Mouse (Mus musculus) embryonic facial prominence, embryonic 12.5 days (tissue): ENCODE data around the gene Aspm. TPM values are rescaled to one million over a fixed set of nuclear protein-coding genes. Genes with fewer than 3 reads are reported as not detected.
"Not testable (repeated sequence)": the region's sequence is repeated elsewhere in the genome, so short reads cannot be mapped to it uniquely, and the experiment has no call there.

Experiments used
- ATAC-seq: fragments of 200-750 bp; cut with Nextera tagmentation; 2 replicates; pipeline ENCODE4 v1.8.0; 2017; ENCODE audit not compliant: insufficient number of reproducible peaks, insufficient read depth, low FRiP score, low TSS enrichment
- H3K27ac ChIP-seq: fragments of 300-500 bp; sonication (generic); 2 replicates; pipeline ENCODE4 v1.5.1; 2016; ENCODE audit warnings: mild to moderate bottlenecking
- H3K27me3 ChIP-seq: fragments of 300-500 bp; sonication (generic); 2 replicates; pipeline ENCODE4 v1.6.1; 2016; ENCODE audit warnings: mild to moderate bottlenecking, moderate library complexity
- H3K36me3 ChIP-seq: fragments of 300-500 bp; sonication (generic); 2 replicates; pipeline ENCODE4 v1.6.1; 2016; ENCODE audit warnings: mild to moderate bottlenecking
- H3K4me1 ChIP-seq: fragments of 300-500 bp; sonication (generic); 2 replicates; pipeline ENCODE4 v1.6.1; 2016
- H3K4me2 ChIP-seq: fragments of 300-500 bp; sonication (generic); replicated peaks from 2 replicates; pipeline ENCODE4 v1.6.1; 2016; ENCODE audit warnings: mild to moderate bottlenecking, moderate library complexity
- H3K4me3 ChIP-seq: fragments of 300-500 bp; sonication (generic); 2 replicates; pipeline ENCODE4 v1.5.1; 2016; ENCODE audit warnings: mild to moderate bottlenecking
- H3K9ac ChIP-seq: fragments of 300-500 bp; sonication (generic); 2 replicates; pipeline ENCODE4 v1.6.1; 2016; ENCODE audit warnings: mild to moderate bottlenecking, moderate library complexity
- H3K9me3 ChIP-seq: fragments of 300-500 bp; sonication (generic); 2 replicates; pipeline ENCODE4 v1.6.1; 2016; ENCODE audit warnings: mild to moderate bottlenecking, moderate library complexity
- WGBS: fragments of 180-500 bp; shearing (Covaris S2); methylation state at CpG from one replicate; pipeline ENCODE4 v1.1.7; 2016; 5-methylcytosine and 5-hydroxymethylcytosine counted together
- polyA plus RNA-seq: library from polyadenylated mRNA; unstranded; fragments of >200 nt; fragmentation: Nextera tagmentation; extraction: Ambion mirVana; gene quantifications from 2 replicates; pipeline ENCODE4 v1.2.1, GENCODE M21; 2016

Gene Aspm
- polyA plus RNA-seq, 1 experiment from 2014 or later = 21.0 TPM

DNA sequence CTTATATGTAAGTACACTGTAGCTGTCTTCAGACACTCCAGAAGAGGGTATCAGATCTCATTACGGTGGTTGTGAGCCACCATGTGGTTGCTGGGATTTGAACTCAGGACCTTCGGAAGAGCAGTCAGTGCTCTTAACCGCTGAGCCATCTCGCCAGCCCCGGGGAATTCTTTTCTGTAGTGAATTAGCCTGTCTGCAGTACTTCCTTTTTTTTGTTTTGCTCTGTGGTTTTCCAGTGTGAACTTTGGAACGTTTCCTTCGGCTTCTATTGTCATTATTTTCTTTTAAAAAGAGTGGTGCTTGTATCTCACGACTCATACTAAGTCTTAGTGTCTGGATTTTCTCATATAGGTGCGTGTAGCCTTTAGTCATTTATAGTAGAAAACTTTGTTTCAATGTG is 11.5 kb upstream of the Aspm start:
- not testable (repeated sequence) for H3K27ac ChIP-seq, H3K4me1 ChIP-seq, H3K9me3 ChIP-seq, H3K4me2 ChIP-seq, H3K4me3 ChIP-seq, H3K9ac ChIP-seq, ATAC-seq, H3K27me3 ChIP-seq
- peaks cover 29% of the 10 kb centered on the region for H3K36me3 ChIP-seq
- WGBS = 87% methylated on average over 9 of the region's 9 CpGs

GRCm38 (mm10) chr1:139455226-139455869 is 776 bp downstream of the Aspm start:
- 4% methylated on average over 17 of the region's 17 CpGs for whole genome bisulfite sequencing
- ATAC-seq = no peak
- H3K27ac ChIP-seq = peak overlapping the region; percentile 63

DNA sequence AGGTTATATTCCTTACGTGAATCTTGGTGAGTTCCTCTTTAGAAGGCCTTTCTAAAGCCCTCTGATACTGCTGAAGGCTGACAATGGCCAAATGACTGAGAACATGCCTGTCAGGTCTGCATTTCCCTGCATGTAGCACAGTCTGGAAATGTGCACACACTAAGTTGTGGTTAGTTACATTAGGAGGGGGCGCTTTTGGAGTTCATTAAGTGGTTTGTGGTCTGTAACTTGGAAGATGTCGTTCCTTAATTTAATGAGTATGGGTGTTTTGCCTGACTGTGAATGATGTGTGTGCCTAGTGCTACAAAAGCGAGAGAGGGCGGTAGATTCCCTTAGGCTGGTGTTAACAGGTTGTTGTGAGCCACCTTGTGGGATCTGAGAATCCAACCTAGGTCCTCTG is 6.2 kb downstream of the Aspm start:
- no peak for ATAC-seq
- 89% methylated on average over 5 of the region's 5 CpGs for WGBS
- Histone ChIP-seq H3K4me1 (peaks cover 7% of the 10 kb centered on the region; the same call in 1 of the 2 replicates), H3K4me3 (no peak overlapping the region), H3K36me3 (peaks cover 36% of the 10 kb centered on the region), H3K9ac (no peak overlapping the region), H3K27me3 (no peaks in the 10 kb centered on the region), H3K27ac (no peak overlapping the region), H3K4me2 (no peak overlapping the region), H3K9me3 (no peaks in the 10 kb centered on the region)

More at GRCm38 (mm10) chr1:139455226-139455869, 776 bp downstream of the Aspm start:
- H3K27me3 ChIP-seq = no peaks in the 10 kb centered on the region
- peak overlapping the region; percentile 92 for H3K4me3 ChIP-seq
- peaks cover 12% of the 10 kb centered on the region; the same call in 1 of the 2 replicates for H3K4me1 ChIP-seq
- 0 out of 2 replicates have a peak, but pooled peaks cover 3% of the 10 kb centered on the region for H3K36me3 ChIP-seq
- no peaks in the 10 kb centered on the region for H3K9me3 ChIP-seq
- H3K9ac ChIP-seq = peak overlapping the region; percentile 70
- peak overlapping the region; percentile 82 for H3K4me2 ChIP-seq

DNA sequence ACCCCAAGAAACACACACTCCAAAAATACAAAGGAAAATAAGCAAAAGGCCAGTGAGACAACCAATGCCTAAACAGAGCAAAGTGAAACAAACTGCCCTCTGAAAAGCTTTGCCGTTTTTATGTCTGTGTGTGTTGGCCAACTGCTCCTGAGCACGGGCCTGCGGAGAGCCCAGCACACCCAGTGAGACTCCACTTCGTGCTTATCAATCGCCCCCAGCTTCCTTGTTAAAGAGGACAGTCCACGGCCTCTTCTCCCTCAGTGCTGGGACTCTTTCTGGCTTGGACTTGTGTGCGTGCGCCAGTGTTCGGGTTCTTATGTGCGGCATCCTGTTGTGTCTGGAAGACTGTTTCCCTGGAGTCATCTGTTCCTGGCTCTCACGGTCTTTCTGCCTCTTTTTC is 11.4 kb downstream of the Aspm start:
- Histone ChIP-seq H3K27me3 (no peaks in the 10 kb centered on the region), H3K9me3 (no peaks in the 10 kb centered on the region), H3K9ac (no peak overlapping the region), H3K27ac (no peak overlapping the region), H3K4me2 (no peak overlapping the region), H3K36me3 (peaks cover 55% of the 10 kb centered on the region), H3K4me3 (no peak overlapping the region), H3K4me1 (no peaks in the 10 kb centered on the region)
- ATAC-seq = no peak
- WGBS = 89% methylated on average over 11 of the region's 11 CpGs

DNA sequence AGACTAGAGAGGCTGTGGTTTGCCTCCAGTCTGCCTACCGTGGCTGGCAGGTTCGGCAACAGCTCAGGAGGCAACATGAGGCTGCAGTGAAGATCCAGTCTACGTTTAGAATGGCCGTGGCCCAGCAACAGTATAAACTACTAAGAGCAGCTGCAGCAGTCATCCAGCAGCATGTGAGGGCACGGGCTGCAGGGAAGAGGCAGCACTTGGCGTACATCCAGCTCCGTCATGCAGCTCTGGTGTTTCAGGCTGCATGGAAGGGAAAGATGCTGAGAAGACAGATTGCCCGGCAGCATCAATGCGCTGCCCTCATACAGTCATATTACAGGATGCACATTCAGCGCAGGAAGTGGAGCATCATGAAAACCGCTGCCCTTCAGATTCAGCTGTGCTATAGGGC is 24.3 kb downstream of the Aspm start:
- Histone ChIP-seq H3K9me3 (no peaks in the 10 kb centered on the region), H3K27me3 (no peaks in the 10 kb centered on the region), H3K4me3 (no peak overlapping the region), H3K36me3 (peaks cover 65% of the 10 kb centered on the region), H3K9ac (no peak overlapping the region), H3K4me1 (no peaks in the 10 kb centered on the region), H3K27ac (no peak overlapping the region), H3K4me2 (no peak overlapping the region)
- 94% methylated on average over 11 of the region's 11 CpGs for WGBS
- ATAC-seq = no peak

- no peaks in the 10 kb centered on the region for H3K27me3 ChIP-seq
- H3K4me3 ChIP-seq = no peak overlapping the region
- no peak for ATAC-seq
- H3K36me3 ChIP-seq = peaks cover 54% of the 10 kb centered on the region
- 89% methylated on average over 8 of the region's 8 CpGs for WGBS
- no peaks in the 10 kb centered on the region for H3K9me3 ChIP-seq
- H3K4me1 ChIP-seq = no peaks in the 10 kb centered on the region
- H3K9ac ChIP-seq = no peak overlapping the region
- no peak overlapping the region for H3K27ac ChIP-seq
- no peak overlapping the region for H3K4me2 ChIP-seq
Observed at GRCm38 (mm10) chr1:139480246-139480645, 25.7 kb downstream of the Aspm start.

GRCm38 (mm10) chr1:139481146-139481545 is 26.6 kb downstream of the Aspm start:
- H3K4me2 ChIP-seq = no peak overlapping the region
- no peak for ATAC-seq
- H3K36me3 ChIP-seq = peaks cover 49% of the 10 kb centered on the region
- no peak overlapping the region for H3K4me3 ChIP-seq
- H3K9ac ChIP-seq = no peak overlapping the region
- H3K27ac ChIP-seq = no peak overlapping the region
- H3K27me3 ChIP-seq = no peaks in the 10 kb centered on the region
- no peaks in the 10 kb centered on the region for H3K9me3 ChIP-seq
- 92% methylated on average over 4 of the region's 4 CpGs for WGBS
- no peaks in the 10 kb centered on the region for H3K4me1 ChIP-seq

DNA sequence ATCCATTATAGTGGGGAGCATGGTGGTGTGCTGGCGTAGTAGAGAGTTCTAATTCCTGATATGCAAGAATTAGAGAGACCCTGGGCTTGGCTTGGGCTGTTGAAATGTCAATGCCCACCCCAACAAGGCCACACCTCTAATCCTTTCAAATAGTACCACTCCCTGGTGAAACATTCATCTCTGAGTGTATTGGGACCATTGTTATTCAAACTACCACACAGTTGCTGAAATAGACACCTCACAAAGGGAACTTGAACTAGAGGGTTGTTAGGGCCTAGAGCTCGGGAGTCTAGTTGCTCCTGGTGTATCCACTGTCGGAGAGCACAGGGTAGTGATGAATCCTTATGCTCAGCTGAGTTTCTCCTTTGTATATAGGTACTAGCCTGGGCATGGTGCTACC is 40.1 kb downstream of the Aspm start:
- Histone ChIP-seq H3K4me3 (no peak overlapping the region), H3K9ac (no peak overlapping the region), H3K36me3 (peaks cover 36% of the 10 kb centered on the region), H3K27me3 (no peaks in the 10 kb centered on the region), H3K4me1 (no peaks in the 10 kb centered on the region), H3K9me3 (no peaks in the 10 kb centered on the region), H3K27ac (no peak overlapping the region), H3K4me2 (no peak overlapping the region)
- no peak for ATAC-seq
- WGBS = 80% methylated on average over 3 of the region's 3 CpGs

DNA sequence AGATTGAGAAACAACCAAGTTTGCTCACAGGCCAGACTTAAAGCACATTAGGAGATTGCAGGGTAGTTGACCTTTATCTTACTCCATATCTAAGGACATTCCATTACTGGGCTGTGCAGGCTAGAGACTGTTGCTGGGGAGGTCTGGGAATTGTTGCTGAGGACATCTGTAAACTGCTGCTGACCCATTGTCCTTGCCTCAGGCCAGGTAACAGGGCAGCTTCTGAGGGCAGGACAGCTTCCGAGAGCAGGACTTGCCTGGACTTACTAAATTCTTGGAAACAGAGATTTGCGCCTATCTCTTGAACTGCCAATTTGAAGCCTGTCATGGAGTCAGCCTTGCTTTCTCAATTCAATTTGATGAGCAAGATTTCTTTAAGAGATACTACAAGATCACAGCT is 40.8 kb downstream of the Aspm start:
- no peaks in the 10 kb centered on the region for H3K4me1 ChIP-seq
- no peaks in the 10 kb centered on the region for H3K27me3 ChIP-seq
- no peak for ATAC-seq
- H3K4me2 ChIP-seq = no peak overlapping the region
- WGBS = 82% methylated on average over 2 of the region's 2 CpGs
- H3K27ac ChIP-seq = no peak overlapping the region
- no peaks in the 10 kb centered on the region for H3K9me3 ChIP-seq
- no peak overlapping the region for H3K9ac ChIP-seq
- no peak overlapping the region for H3K4me3 ChIP-seq
- H3K36me3 ChIP-seq = peaks cover 29% of the 10 kb centered on the region

GRCm38 (mm10) chr1:139496212-139496611 is 41.6 kb downstream of the Aspm start:
- no peak overlapping the region for H3K9ac ChIP-seq
- H3K27me3 ChIP-seq = no peaks in the 10 kb centered on the region
- ATAC-seq = no peak
- H3K4me1 ChIP-seq = no peaks in the 10 kb centered on the region
- 85% methylated on average over 3 of the region's 3 CpGs for WGBS
- peaks cover 24% of the 10 kb centered on the region for H3K36me3 ChIP-seq
- H3K4me3 ChIP-seq = no peak overlapping the region
- no peak overlapping the region for H3K27ac ChIP-seq
- no peaks in the 10 kb centered on the region for H3K9me3 ChIP-seq
- H3K4me2 ChIP-seq = no peak overlapping the region

GRCm38 (mm10) chr1:139499751-139500150 is 45.2 kb downstream of the Aspm start:
- H3K4me1 ChIP-seq = no peaks in the 10 kb centered on the region
- no peak for ATAC-seq

DNA sequence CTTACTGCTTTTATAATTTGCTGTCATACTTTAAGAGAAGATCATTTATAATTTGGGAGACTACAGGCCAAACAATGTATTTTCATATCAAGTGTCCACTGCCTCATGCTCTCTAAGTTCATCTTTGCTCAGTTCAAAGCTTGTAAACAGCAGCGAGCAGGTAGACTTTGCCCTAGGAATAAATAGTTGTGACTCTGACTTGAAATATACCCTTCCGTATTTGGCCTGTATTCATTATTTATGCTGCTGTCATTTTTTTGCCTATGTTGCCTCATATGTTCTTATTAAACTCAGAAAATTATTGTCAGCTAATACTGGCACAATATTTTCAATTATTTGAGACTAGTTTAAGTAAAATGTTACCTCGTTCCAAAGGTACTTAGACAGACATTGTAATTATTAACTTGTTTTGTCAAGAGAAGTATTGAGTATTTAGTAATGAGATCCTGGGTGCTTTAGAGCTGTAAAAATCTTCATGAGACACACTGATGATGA is 46.7 kb downstream of the Aspm start, which contains the start of gene F13b:
Gene F13b, plus strand, starts transcription at position 445 of the 495 bp plus-strand sequence.
- H3K36me3 ChIP-seq = no peaks in the 10 kb centered on the region
- H3K4me3 ChIP-seq = no peak within 1 kb of the TSS
- no peak within 1 kb of the TSS for H3K27ac ChIP-seq
- no peak for ATAC-seq
- no peak within 1 kb of the TSS for H3K9ac ChIP-seq
- H3K4me1 ChIP-seq = no peaks in the 10 kb centered on the region
- 84% methylated on average over 3 of the region's 3 CpGs for WGBS
- H3K27me3 ChIP-seq = no peaks in the 10 kb centered on the region
- H3K9me3 ChIP-seq = no peaks in the 10 kb centered on the region
- no peak within 1 kb of the TSS for H3K4me2 ChIP-seq

More at GRCm38 (mm10) chr1:139499751-139500150, 45.2 kb downstream of the Aspm start:
- H3K36me3 ChIP-seq = peaks cover 3% of the 10 kb centered on the region; the same call in 1 of the 2 replicates
- H3K27me3 ChIP-seq = no peaks in the 10 kb centered on the region
- H3K9me3 ChIP-seq = no peaks in the 10 kb centered on the region
- no peak overlapping the region for H3K4me2 ChIP-seq
- no peak overlapping the region for H3K27ac ChIP-seq
- no peak overlapping the region for H3K9ac ChIP-seq
- no peak overlapping the region for H3K4me3 ChIP-seq
